Mouse (Mus musculus): Measurements from ENCODE around the gene Zfhx3.

DNA sequence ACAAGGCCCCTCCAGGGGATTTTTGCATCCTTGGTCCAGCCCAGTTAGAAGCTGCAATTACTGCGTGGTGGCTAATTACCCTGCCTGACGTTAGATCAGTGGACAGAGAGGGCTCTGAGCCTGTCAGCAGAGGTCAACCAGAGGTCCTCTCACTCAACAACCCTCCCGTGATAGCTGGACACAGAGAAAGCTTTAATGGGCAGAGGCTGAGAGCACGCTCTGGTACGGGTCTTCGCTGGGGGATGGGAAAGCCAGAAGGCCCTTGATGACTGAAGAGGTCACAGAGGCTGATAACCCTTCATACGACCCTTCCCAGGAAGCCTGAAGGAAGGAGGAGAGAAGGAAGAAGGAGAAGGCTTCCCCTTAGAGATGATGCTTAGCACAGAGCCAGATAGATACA lies 820.1 kb downstream of the Zfhx3 start:
- TF ChIP-seq TAL1 (conservative IDR thresholded peaks at IDR 0.05; ENCODE audit: low read depth, low read length) (no peak), CTCF (IDR thresholded peaks at IDR 0.05; ENCODE audit: low read depth, low read length) (no peak), POLR2AphosphoS5 (IDR thresholded peaks at IDR 0.05; ENCODE audit: insufficient replicate concordance, low read depth, low read length) (no peak), GATA2 (IDR thresholded peaks at IDR 0.05; ENCODE audit: borderline replicate concordance, low read depth, low read length) (no peak), GATA1 (IDR thresholded peaks at IDR 0.05; ENCODE audit: borderline replicate concordance, low read length) (no peak)
